Mouse (Mus musculus) kidney, adult 2 months (tissue): ENCODE data around the gene Cyb5b. TPM values are rescaled to one million over a fixed set of nuclear protein-coding genes. Genes with fewer than 3 reads are reported as not detected.

Experiments used
- DNase-seq: peaks from one replicate; pipeline ENCODE4 v3.0.0; 2021
- H3K27ac ChIP-seq: fragments of 200-500 bp; 2 replicates; pipeline ENCODE4 v1.5.1; 2012; ENCODE audit warnings: low read depth, low read length, control low read depth, inconsistent platforms; ENCODE audit not compliant: insufficient read depth
- H3K27me3 ChIP-seq: fragments of 200-500 bp; replicated peaks from 2 replicates; pipeline ENCODE4 v1.6.1; 2012; ENCODE audit warnings: mild to moderate bottlenecking, moderate library complexity, low read length, inconsistent platforms; ENCODE audit not compliant: control insufficient read depth, insufficient read depth
- H3K36me3 ChIP-seq: fragments of 200-500 bp; 2 replicates; pipeline ENCODE4 v1.6.1; 2012; ENCODE audit warnings: mild to moderate bottlenecking, moderate library complexity, low read length, inconsistent platforms; ENCODE audit not compliant: control insufficient read depth, insufficient read depth
- H3K4me1 ChIP-seq: fragments of 200-500 bp; 2 replicates; pipeline ENCODE4 v1.6.1; 2011; ENCODE audit warnings: low read length; ENCODE audit not compliant: control insufficient read depth, insufficient read depth
- H3K4me3 ChIP-seq: fragments of 200-500 bp; 2 replicates; pipeline ENCODE4 v1.5.1; 2011; ENCODE audit warnings: mild to moderate bottlenecking, low read depth, low read length, control low read depth; ENCODE audit not compliant: insufficient read depth
- CTCF ChIP-seq: fragments of 200-500 bp; conservative IDR thresholded peaks from 2 replicates; pipeline ENCODE4 v1.5.1; 2011; ENCODE audit warnings: low read depth, mild to moderate bottlenecking, control low read depth, low read length, moderate library complexity, mixed read lengths; ENCODE audit not compliant: insufficient read depth, insufficient read length
- POLR2A ChIP-seq: fragments of 200-500 bp; IDR thresholded peaks from one replicate; pipeline ENCODE4 v1.6.1; 2011; ENCODE audit warnings: low read depth, low read length, control low read depth
- WGBS: fragments of 180-500 bp; shearing (Covaris S2); methylation state at CpG from one replicate; pipeline ENCODE4 v1.1.7; 2018; 5-methylcytosine and 5-hydroxymethylcytosine counted together
- polyA plus RNA-seq: library from polyadenylated mRNA; depleted of rRNA; stranded (reverse); fragments of >200 nt; gene quantifications from 2 replicates; pipeline ENCODE4 v1.2.3, GENCODE M21; 2012

The Cyb5b gene
- polyA plus RNA-seq, 1 experiment = 203 TPM

DNA sequence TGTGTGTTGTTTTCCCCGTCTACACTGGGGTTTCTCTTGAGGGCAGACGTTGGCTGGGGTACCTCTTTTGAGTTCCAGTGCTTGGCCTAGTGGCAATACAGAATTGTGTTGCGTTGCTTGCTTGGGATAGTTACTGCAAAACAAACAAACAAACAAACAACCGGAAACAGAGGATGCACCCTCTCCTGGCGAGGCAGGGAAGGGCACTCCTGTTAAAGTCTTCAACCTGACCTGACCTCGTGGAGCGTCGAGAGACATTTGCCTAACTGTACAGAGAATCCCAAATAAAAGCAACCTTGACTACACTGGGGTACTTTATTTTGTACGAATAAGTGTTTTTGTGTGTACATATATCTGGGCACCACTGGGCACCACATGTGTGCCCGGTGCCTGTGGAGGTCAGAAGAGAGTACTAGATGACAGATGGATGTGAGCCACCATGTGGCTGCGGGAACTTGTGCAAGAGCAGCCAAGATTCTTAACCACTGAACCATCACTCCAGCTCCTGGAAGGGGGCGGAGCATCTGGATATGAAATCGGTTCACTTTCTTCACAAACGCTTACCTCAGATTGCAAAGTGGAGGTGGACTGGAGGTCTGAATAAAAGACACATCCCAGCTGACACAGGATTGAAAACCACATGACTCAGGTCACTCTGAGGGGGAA, 44.5 kb downstream of the Cyb5b start:
- Histone ChIP-seq H3K27me3 (no peaks in the 10 kb centered on the region), H3K4me3 (no peak overlapping the region), H3K36me3 (no peaks in the 10 kb centered on the region), H3K4me1 (no peaks in the 10 kb centered on the region; the same call in 1 of the 2 replicates), H3K27ac (no peak overlapping the region)
- DNase-seq = peak; percentile 37
- 80% methylated on average over 14 of the region's 14 CpGs for whole genome bisulfite sequencing
- no peak for TF ChIP-seq CTCF
- TF ChIP-seq POLR2A = no peak

GRCm38 (mm10) chr8:107197901-107198826, 47.7 kb downstream of the Cyb5b start:
- TF ChIP-seq POLR2A (no peak), CTCF (no peak)
- 25% methylated on average over 24 of the region's 24 CpGs for WGBS
- Histone ChIP-seq H3K27me3 (no peaks in the 10 kb centered on the region), H3K4me1 (no peaks in the 10 kb centered on the region; the same call in 1 of the 2 replicates), H3K36me3 (no peaks in the 10 kb centered on the region), H3K27ac (peak overlapping the region; percentile 79), H3K4me3 (peak overlapping the region; percentile 5; the same call in 1 of the 2 replicates)
- DNase-seq = peak; percentile 68

- no peaks in the 10 kb centered on the region for H3K27me3 ChIP-seq
- 86% methylated on average over 9 of the region's 9 CpGs for WGBS
- H3K4me3 ChIP-seq = no peak overlapping the region
- H3K27ac ChIP-seq = peak overlapping the region; percentile 90
- no peak for DNase-seq
- TF ChIP-seq CTCF (no peak), POLR2A (no peak)
- no peaks in the 10 kb centered on the region for H3K36me3 ChIP-seq
- peaks cover 5% of the 10 kb centered on the region; the same call in 1 of the 2 replicates for H3K4me1 ChIP-seq
Measured at GRCm38 (mm10) chr8:107205164-107205563, 54.7 kb downstream of the Cyb5b start.

GRCm38 (mm10) chr8:107205701-107206561, 55.5 kb downstream of the Cyb5b start:
- H3K4me1 ChIP-seq = peaks cover 5% of the 10 kb centered on the region; the same call in 1 of the 2 replicates
- no peaks in the 10 kb centered on the region for H3K36me3 ChIP-seq
- H3K27me3 ChIP-seq = no peaks in the 10 kb centered on the region
- H3K4me3 ChIP-seq = no peak overlapping the region
- no peak for TF ChIP-seq CTCF
- no peak for TF ChIP-seq POLR2A
- DNase-seq = peak; percentile 93
- peak overlapping the region; percentile 90 for H3K27ac ChIP-seq
- 35% methylated on average over 23 of the region's 23 CpGs for WGBS

DNA sequence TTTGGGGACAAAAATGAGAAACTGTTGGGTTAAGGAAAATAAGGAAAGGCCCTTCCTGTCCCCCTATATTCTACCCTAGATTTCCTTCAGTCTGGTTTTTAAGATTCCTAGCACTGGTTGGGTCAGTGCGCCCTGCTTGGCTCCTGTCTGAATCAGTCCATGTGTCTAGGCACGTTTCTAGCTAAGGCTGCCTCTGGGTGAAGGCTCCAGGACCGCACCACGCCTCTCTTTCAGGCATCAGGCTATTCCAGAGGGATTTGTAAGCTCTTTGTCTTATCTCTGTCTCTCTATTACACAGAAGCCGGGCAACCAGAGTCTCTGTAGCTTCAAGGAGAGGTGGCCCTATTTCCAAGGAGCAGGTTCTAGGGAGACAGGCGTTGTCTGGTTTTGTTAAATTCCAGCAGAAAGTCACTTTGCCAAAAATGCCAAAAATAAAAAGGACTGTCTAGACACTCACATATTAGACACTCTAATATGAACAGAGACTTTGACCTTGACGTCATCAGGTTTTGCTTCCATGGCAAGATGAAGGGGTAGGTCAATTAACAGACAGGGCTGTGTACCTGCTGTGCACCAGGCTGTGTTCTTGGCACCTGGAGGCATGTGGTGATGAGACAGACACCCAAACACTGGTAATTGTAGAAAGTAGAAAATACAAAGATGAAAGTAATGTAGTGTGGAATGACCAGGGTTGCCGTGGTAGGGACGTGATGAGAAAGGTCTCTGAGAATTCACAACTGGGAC, 56.5 kb downstream of the Cyb5b start:
- WGBS = 68% methylated on average over 9 of the region's 9 CpGs
- Histone ChIP-seq H3K27ac (peak overlapping the region; percentile 81), H3K36me3 (no peaks in the 10 kb centered on the region), H3K4me1 (peaks cover 5% of the 10 kb centered on the region; the same call in 1 of the 2 replicates), H3K4me3 (no peak overlapping the region), H3K27me3 (no peaks in the 10 kb centered on the region)
- DNase-seq = peak; percentile 22
- TF ChIP-seq CTCF (no peak), POLR2A (no peak)

DNA sequence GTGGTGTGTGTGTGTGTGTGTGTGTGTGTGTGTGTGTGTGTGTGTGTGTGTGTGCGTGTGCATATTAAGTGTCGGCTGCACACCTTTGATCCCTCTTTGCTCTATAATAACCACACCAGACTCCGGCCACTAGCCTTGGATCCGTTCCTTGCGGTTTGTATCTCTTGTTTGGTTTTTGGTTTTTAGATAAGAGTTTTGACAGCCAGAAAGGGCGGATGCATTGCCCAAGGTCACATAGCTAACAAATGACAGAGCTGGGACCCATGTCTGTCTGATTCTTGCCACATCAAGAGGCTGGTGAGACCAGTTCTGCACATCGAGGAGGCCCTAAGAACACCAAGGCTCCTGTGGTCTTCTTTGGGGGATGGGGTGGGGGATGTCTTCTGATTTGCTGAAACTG, 58.7 kb downstream of the Cyb5b start:
- no peaks in the 10 kb centered on the region for H3K36me3 ChIP-seq
- TF ChIP-seq CTCF = no peak
- TF ChIP-seq POLR2A = no peak
- H3K4me3 ChIP-seq = no peak overlapping the region
- DNase-seq = no peak
- H3K4me1 ChIP-seq = peaks cover 5% of the 10 kb centered on the region; the same call in 1 of the 2 replicates
- H3K27me3 ChIP-seq = no peaks in the 10 kb centered on the region
- H3K27ac ChIP-seq = no peak overlapping the region
- 91% methylated on average over 7 of the region's 7 CpGs for WGBS
